Mouse (Mus musculus) hindbrain, embryonic 15.5 days (tissue): ENCODE measurements around the gene Veph1. TPM values are rescaled to one million over a fixed set of nuclear protein-coding genes. Genes with fewer than 3 reads are reported as not detected.

Experiments used
- ATAC-seq: fragments of 200-750 bp; cut with Nextera tagmentation; 2 replicates; pipeline ENCODE4 v1.8.0; 2017; ENCODE audit warnings: low read depth, moderate number of reproducible peaks, moderate TSS enrichment; ENCODE audit not compliant: low FRiP score
- H3K27ac ChIP-seq: fragments of 300-500 bp; sonication (generic); replicated peaks from 2 replicates; pipeline ENCODE4 v1.5.1; 2015; ENCODE audit warnings: mild to moderate bottlenecking, inconsistent platforms
- H3K27me3 ChIP-seq: fragments of 300-500 bp; sonication (generic); 2 replicates; pipeline ENCODE4 v1.6.1; 2015; ENCODE audit warnings: control low read depth, inconsistent platforms
- H3K36me3 ChIP-seq: fragments of 300-500 bp; sonication (generic); 2 replicates; pipeline ENCODE4 v1.6.1; 2015; ENCODE audit warnings: control low read depth, inconsistent platforms
- H3K4me1 ChIP-seq: fragments of 300-500 bp; sonication (generic); replicated peaks from 2 replicates; pipeline ENCODE4 v1.6.1; 2015; ENCODE audit warnings: control low read depth, inconsistent platforms
- H3K4me2 ChIP-seq: fragments of 300-500 bp; sonication (generic); 2 replicates; pipeline ENCODE4 v1.6.1; 2015; ENCODE audit warnings: moderate library complexity, mild to moderate bottlenecking, inconsistent platforms
- H3K4me3 ChIP-seq: fragments of 300-500 bp; sonication (generic); 2 replicates; pipeline ENCODE4 v1.5.1; 2015; ENCODE audit warnings: mild to moderate bottlenecking, inconsistent platforms
- H3K9ac ChIP-seq: fragments of 300-500 bp; sonication (generic); 2 replicates; pipeline ENCODE4 v1.6.1; 2015; ENCODE audit warnings: inconsistent platforms
- H3K9me3 ChIP-seq: fragments of 300-500 bp; sonication (generic); 2 replicates; pipeline ENCODE4 v1.6.1; 2016; ENCODE audit warnings: control low read depth, inconsistent platforms
- WGBS: fragments of 180-500 bp; shearing (Covaris S2); methylation state at CpG from one replicate; pipeline ENCODE4 v1.1.7; 2015; 5-methylcytosine and 5-hydroxymethylcytosine counted together
- polyA plus RNA-seq: library from polyadenylated mRNA; unstranded; fragments of >200 nt; fragmentation: Nextera tagmentation; extraction: Ambion mirVana; gene quantifications from 2 replicates; pipeline ENCODE4 v1.2.1, GENCODE M21; 2015

Veph1 gene
- polyA plus RNA-seq, 1 experiment from 2014 or later: 2.4 TPM

DNA sequence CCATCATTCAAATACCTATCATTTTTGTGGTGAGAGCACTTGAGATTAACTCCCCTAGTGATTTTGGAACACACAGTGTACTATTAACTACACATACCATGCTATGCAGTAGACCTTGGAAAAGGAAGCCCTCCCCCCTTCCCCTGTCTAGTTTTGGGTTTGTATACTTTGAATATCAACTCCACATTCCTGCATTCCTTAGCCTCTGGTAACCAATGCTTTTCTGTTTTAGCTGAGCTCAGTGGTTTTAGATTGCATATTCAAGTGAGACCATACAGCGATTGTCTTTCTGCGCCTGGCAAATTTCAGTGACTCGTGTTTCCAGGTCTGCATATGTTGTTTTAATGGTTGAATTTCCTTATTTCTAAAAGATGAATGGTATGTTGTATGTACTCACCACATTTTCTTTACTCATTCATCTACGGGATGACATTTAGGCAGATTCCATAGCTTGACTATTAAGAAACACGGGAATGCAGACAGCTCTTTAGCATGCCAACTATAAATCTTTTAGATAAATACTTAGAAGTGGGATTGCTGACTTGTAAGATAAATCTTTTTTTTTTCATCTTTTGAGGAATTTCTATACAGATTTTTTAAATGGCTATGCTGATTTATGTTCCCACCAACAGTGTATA is 255.7 kb downstream of the Veph1 start:
- no peak overlapping the region for H3K9ac ChIP-seq
- H3K36me3 ChIP-seq: no peaks in the 10 kb centered on the region
- H3K27me3 ChIP-seq: no peaks in the 10 kb centered on the region
- H3K4me3 ChIP-seq: no peak overlapping the region
- WGBS: 74% methylated on average over 5 of the region's 5 CpGs
- no peak for ATAC-seq
- H3K9me3 ChIP-seq: no peaks in the 10 kb centered on the region
- no peak overlapping the region for H3K27ac ChIP-seq
- H3K4me1 ChIP-seq: no peaks in the 10 kb centered on the region
- H3K4me2 ChIP-seq: no peak overlapping the region

GRCm38 (mm10) chr3:66035226-66035625 is 261.4 kb downstream of the Veph1 start:
- Histone ChIP-seq H3K36me3 (no peaks in the 10 kb centered on the region), H3K27ac (no peak overlapping the region), H3K27me3 (no peaks in the 10 kb centered on the region), H3K4me1 (no peaks in the 10 kb centered on the region), H3K4me3 (no peak overlapping the region), H3K9ac (no peak overlapping the region), H3K9me3 (no peaks in the 10 kb centered on the region), H3K4me2 (no peak overlapping the region)
- no peak for ATAC-seq
- WGBS: 90% methylated on average over 5 of the region's 5 CpGs

DNA sequence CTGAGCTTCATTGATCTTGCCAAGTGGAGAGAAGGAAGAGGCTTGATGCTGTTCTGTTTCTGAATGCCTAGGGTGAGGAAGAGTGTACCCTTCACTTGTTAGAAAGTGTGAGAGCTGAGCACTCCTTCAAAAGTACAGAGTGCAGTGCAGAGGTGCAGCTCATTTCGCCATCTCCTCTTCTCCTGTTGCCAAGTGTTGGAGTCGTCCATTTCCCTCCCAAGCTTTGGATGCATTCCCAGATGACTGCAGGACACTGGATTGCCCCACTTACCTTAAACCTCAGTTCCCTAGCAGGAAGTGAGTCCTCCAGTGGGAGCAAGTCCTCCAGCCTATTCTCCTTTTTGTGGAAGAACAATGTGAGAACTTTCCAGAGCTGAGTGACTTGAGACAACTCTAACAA is 263.3 kb downstream of the Veph1 start:
- no peak for ATAC-seq
- Histone ChIP-seq H3K9me3 (no peaks in the 10 kb centered on the region), H3K27me3 (no peaks in the 10 kb centered on the region), H3K9ac (no peak overlapping the region), H3K4me1 (no peaks in the 10 kb centered on the region), H3K27ac (no peak overlapping the region), H3K36me3 (no peaks in the 10 kb centered on the region), H3K4me3 (no peak overlapping the region), H3K4me2 (no peak overlapping the region)
- WGBS: 74% methylated on average over 2 of the region's 2 CpGs

DNA sequence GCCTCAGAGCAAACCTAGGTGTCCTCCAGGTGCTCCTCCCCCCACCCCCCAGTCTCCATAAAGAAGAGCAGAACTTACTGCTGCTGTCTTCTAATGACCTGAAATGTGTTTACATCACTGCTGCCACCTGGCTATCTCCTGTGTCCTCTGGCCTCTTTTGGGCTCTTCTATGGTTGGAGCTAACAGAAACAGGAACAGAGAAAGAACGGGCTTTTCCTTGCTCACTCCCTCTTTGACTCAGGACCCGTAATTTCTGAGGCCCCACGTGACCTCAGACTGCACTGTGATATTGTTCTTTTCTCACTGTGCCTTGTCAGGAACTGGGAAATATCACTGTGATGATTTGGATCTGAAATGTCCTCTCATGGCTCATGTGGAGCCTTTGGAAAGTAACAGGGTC is 271.2 kb downstream of the Veph1 start:
- no peak overlapping the region for H3K27ac ChIP-seq
- no peak for ATAC-seq
- H3K4me2 ChIP-seq: no peak overlapping the region
- H3K9me3 ChIP-seq: no peaks in the 10 kb centered on the region
- H3K36me3 ChIP-seq: no peaks in the 10 kb centered on the region
- H3K4me1 ChIP-seq: no peaks in the 10 kb centered on the region
- 84% methylated on average over 3 of the region's 3 CpGs for WGBS
- no peaks in the 10 kb centered on the region for H3K27me3 ChIP-seq
- no peak overlapping the region for H3K9ac ChIP-seq
- no peak overlapping the region for H3K4me3 ChIP-seq

GRCm38 (mm10) chr3:66024220-66024792 is 272.3 kb downstream of the Veph1 start:
- 74% methylated on average over 5 of the region's 5 CpGs for WGBS
- Histone ChIP-seq H3K4me1 (no peaks in the 10 kb centered on the region), H3K9me3 (no peaks in the 10 kb centered on the region), H3K27me3 (no peaks in the 10 kb centered on the region), H3K36me3 (no peaks in the 10 kb centered on the region), H3K4me3 (no peak overlapping the region), H3K4me2 (no peak overlapping the region), H3K27ac (no peak overlapping the region), H3K9ac (no peak overlapping the region)
- ATAC-seq: no peak

GRCm38 (mm10) chr3:66019171-66019570 is 277.5 kb downstream of the Veph1 start:
- Histone ChIP-seq H3K4me2 (no peak overlapping the region), H3K9ac (no peak overlapping the region), H3K27me3 (no peaks in the 10 kb centered on the region), H3K4me3 (no peak overlapping the region), H3K9me3 (no peaks in the 10 kb centered on the region), H3K27ac (no peak overlapping the region), H3K36me3 (no peaks in the 10 kb centered on the region), H3K4me1 (no peaks in the 10 kb centered on the region)
- no peak for ATAC-seq
- 95% methylated on average over 5 of the region's 5 CpGs for WGBS

DNA sequence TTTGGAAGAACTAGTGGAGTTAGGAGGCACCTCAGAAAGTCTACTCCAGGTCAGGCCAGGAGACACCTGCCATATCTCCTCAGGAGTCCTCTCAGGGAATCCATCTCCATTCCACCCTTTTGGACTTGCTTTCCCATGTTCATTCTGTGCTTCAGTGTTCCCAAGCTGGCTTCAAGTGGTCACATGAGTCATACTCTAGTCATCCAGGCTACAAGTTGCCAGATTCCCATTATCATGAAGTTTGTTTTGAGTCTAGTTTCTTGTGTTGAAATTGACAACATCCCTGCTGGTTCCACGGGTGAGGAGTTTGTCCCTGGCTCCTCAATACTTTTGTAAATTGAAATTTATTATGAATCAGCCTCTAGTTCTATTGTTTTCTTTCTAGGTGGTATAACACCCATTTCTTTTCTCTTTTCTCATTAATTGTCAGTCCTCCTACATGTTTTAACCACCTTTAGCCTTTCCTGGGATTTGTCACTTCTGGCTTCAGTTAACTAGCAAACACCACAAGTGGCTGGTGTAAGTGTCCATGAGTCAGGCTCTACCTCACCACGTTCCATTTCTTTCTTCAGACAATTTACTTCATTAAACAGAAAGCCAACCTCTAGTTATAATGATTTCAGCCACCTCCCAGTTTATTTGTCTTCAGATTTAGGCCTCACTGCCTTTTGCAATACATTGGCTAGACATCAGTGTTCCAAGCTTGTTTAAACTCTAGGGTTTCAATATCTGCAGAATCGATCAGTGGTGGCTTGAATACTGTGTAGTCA is 288.8 kb downstream of the Veph1 start:
- H3K9ac ChIP-seq: no peak overlapping the region
- no peaks in the 10 kb centered on the region for H3K4me1 ChIP-seq
- ATAC-seq: no peak
- H3K27me3 ChIP-seq: no peaks in the 10 kb centered on the region
- H3K36me3 ChIP-seq: no peaks in the 10 kb centered on the region
- WGBS: 80% methylated on average over 3 of the region's 3 CpGs
- no peaks in the 10 kb centered on the region for H3K9me3 ChIP-seq
- H3K27ac ChIP-seq: no peak overlapping the region
- no peak overlapping the region for H3K4me2 ChIP-seq
- H3K4me3 ChIP-seq: no peak overlapping the region

GRCm38 (mm10) chr3:66004989-66005388 is 291.6 kb downstream of the Veph1 start:
- Histone ChIP-seq H3K9ac (no peak overlapping the region), H3K4me3 (no peak overlapping the region), H3K9me3 (no peaks in the 10 kb centered on the region), H3K36me3 (no peaks in the 10 kb centered on the region), H3K4me1 (no peaks in the 10 kb centered on the region), H3K4me2 (no peak overlapping the region), H3K27ac (no peak overlapping the region), H3K27me3 (no peaks in the 10 kb centered on the region)
- no peak for ATAC-seq
- WGBS: 84% methylated on average over 4 of the region's 4 CpGs

GRCm38 (mm10) chr3:66004220-66004951 is 292.3 kb downstream of the Veph1 start:
- H3K4me3 ChIP-seq: no peak overlapping the region
- H3K4me1 ChIP-seq: no peaks in the 10 kb centered on the region
- no peaks in the 10 kb centered on the region for H3K9me3 ChIP-seq
- H3K36me3 ChIP-seq: no peaks in the 10 kb centered on the region
- no peak overlapping the region for H3K4me2 ChIP-seq
- no peak overlapping the region for H3K9ac ChIP-seq
- no peaks in the 10 kb centered on the region for H3K27me3 ChIP-seq
- WGBS: 62% methylated on average over 7 of the region's 7 CpGs
- no peak overlapping the region for H3K27ac ChIP-seq
- 0 out of 2 replicates have a peak, but pooled peaks have one; percentile 56 for ATAC-seq

Other genes starting within 250 kb of the Veph1 start
- 4.9 and 5.3 TPM in 2 replicates for gene Ptx3, start 76.9 kb downstream of the Veph1 start, polyA plus RNA-seq